Mouse (Mus musculus) thymus, postnatal 4 days (tissue): ENCODE measurements around the gene Hbq1a.
"Not testable (repeated sequence)": the region's sequence is repeated elsewhere in the genome, so short reads cannot be mapped to it uniquely, and the experiment has no call there.

Source experiments
- DNase-seq: peaks from one replicate; pipeline ENCODE4 v3.0.0; 2021

Gene Hbq1a

GRCm38 (mm10) chr11:32299865-32300264 lies at the start of gene Hbq1a:
Hbq1a (plus strand) TSS chr11:32300069.
- DNase-seq = peak; percentile 78

- no peak for DNase-seq
Observed at GRCm38 (mm10) chr11:32250880-32251763, 48.7 kb upstream of the Hbq1a start.

- DNase-seq = no peak
Observed at GRCm38 (mm10) chr11:32253121-32253520, 46.7 kb upstream of the Hbq1a start.

GRCm38 (mm10) chr11:32256146-32256545 lies 43.7 kb upstream of the Hbq1a start:
- DNase-seq = no peak

- DNase-seq = no peak
Observed at GRCm38 (mm10) chr11:32256566-32256965, 43.3 kb upstream of the Hbq1a start.

GRCm38 (mm10) chr11:32262674-32263415 lies 37.0 kb upstream of the Hbq1a start:
- DNase-seq = no peak

GRCm38 (mm10) chr11:32265117-32265738 lies 34.6 kb upstream of the Hbq1a start:
- DNase-seq = no peak

GRCm38 (mm10) chr11:32266194-32266593 lies 33.7 kb upstream of the Hbq1a start:
- DNase-seq = peak; percentile 19

GRCm38 (mm10) chr11:32266776-32267175 lies 33.1 kb upstream of the Hbq1a start:
- no peak for DNase-seq

GRCm38 (mm10) chr11:32267188-32267884 lies 32.5 kb upstream of the Hbq1a start, which contains the start of gene Nprl3:
Nprl3 (minus strand) TSS chr11:32267707.
- peak; percentile 98 for DNase-seq

GRCm38 (mm10) chr11:32267964-32268363 lies 31.9 kb upstream of the Hbq1a start:
- DNase-seq = peak; percentile 18

GRCm38 (mm10) chr11:32268952-32269351 lies 30.9 kb upstream of the Hbq1a start:
- DNase-seq = no peak

GRCm38 (mm10) chr11:32271178-32271577 lies 28.7 kb upstream of the Hbq1a start:
- DNase-seq = no peak

- DNase-seq = no peak
Observed at GRCm38 (mm10) chr11:32276347-32276746, 23.5 kb upstream of the Hbq1a start, which contains the start of gene Hba-x. Hba-x (plus strand) TSS chr11:32276400.

- DNase-seq = no peak
Observed at GRCm38 (mm10) chr11:32277736-32278457, 22.0 kb upstream of the Hbq1a start.

GRCm38 (mm10) chr11:32278458-32278957 lies 21.4 kb upstream of the Hbq1a start:
- DNase-seq = no peak

GRCm38 (mm10) chr11:32280646-32281045 lies 19.2 kb upstream of the Hbq1a start:
- no peak for DNase-seq

- DNase-seq = no peak
Observed at GRCm38 (mm10) chr11:32281416-32282144, 18.3 kb upstream of the Hbq1a start.

GRCm38 (mm10) chr11:32283091-32283777 lies 16.6 kb upstream of the Hbq1a start, which contains the start of gene Hba-a1:
Hba-a1 (plus strand) TSS chr11:32283511.
- DNase-seq = not testable (repeated sequence)

- not testable (repeated sequence) for DNase-seq
Observed at GRCm38 (mm10) chr11:32284582-32284981, 15.3 kb upstream of the Hbq1a start.
